Mouse (Mus musculus) brown adipose tissue, adult 24 weeks (tissue): ENCODE results near the gene Mphosph10. TPM values are rescaled to one million over a fixed set of nuclear protein-coding genes. Genes with fewer than 3 reads are reported as not detected.

Source experiments
- H3K27ac ChIP-seq: fragments of 200-500 bp; replicated peaks from 2 replicates; pipeline ENCODE4 v1.5.1; 2012; ENCODE audit warnings: low read depth, mild to moderate bottlenecking, low read length
- H3K4me1 ChIP-seq: fragments of 200-500 bp; 2 replicates; pipeline ENCODE4 v1.6.1; 2012; ENCODE audit warnings: low read length, mixed read lengths; ENCODE audit not compliant: control insufficient read depth, insufficient read depth, insufficient read length
- H3K4me3 ChIP-seq: fragments of 200-500 bp; 2 replicates; pipeline ENCODE4 v1.5.1; 2012; ENCODE audit warnings: low read depth, mild to moderate bottlenecking, low read length, moderate library complexity; ENCODE audit not compliant: insufficient read depth
- polyA plus RNA-seq: library from polyadenylated mRNA; stranded (reverse); fragments of >200 nt; gene quantifications from 2 replicates; pipeline ENCODE4 v1.2.4, GENCODE M21; 2012; ENCODE audit not compliant: missing spikeins, insufficient read depth, insufficient read length

Mphosph10 gene
- polyA plus RNA-seq: 16.9 and 19.6 TPM in 2 replicates

GRCm38 (mm10) chr7:64392122-64392818 is at the start of gene Mphosph10, which contains the start of gene Mcee:
Gene Mphosph10, minus strand, starts transcription at chr7:64392268.
Gene Mcee, plus strand, starts transcription at chr7:64392607.
- Histone ChIP-seq H3K4me3 (peak within 1 kb of the TSS; percentile 77), H3K4me1 (peaks cover 2% of the 10 kb centered on the region; the same call in 1 of the 2 replicates), H3K27ac (peak within 1 kb of the TSS; percentile 70)

- no peaks in the 10 kb centered on the region for H3K4me1 ChIP-seq
- H3K27ac ChIP-seq: no peak overlapping the region
- no peak overlapping the region for H3K4me3 ChIP-seq
Measured at GRCm38 (mm10) chr7:64440519-64440918, 48.5 kb upstream of the Mphosph10 start.

- no peak overlapping the region for H3K27ac ChIP-seq
- H3K4me1 ChIP-seq: no peaks in the 10 kb centered on the region
- H3K4me3 ChIP-seq: no peak overlapping the region
Measured at GRCm38 (mm10) chr7:64439595-64440518, 47.8 kb upstream of the Mphosph10 start.

GRCm38 (mm10) chr7:64424861-64425260 is 32.8 kb upstream of the Mphosph10 start:
- H3K4me3 ChIP-seq: no peak overlapping the region
- H3K27ac ChIP-seq: no peak overlapping the region
- H3K4me1 ChIP-seq: no peaks in the 10 kb centered on the region

- H3K4me3 ChIP-seq: no peak overlapping the region
- no peaks in the 10 kb centered on the region for H3K4me1 ChIP-seq
- no peak overlapping the region for H3K27ac ChIP-seq
Measured at GRCm38 (mm10) chr7:64403989-64404388, 11.9 kb upstream of the Mphosph10 start.

- Histone ChIP-seq H3K4me3 (no peak overlapping the region), H3K4me1 (no peaks in the 10 kb centered on the region), H3K27ac (no peak overlapping the region)
Measured at GRCm38 (mm10) chr7:64402452-64402851, 10.4 kb upstream of the Mphosph10 start.

GRCm38 (mm10) chr7:64400725-64401124 is 8.7 kb upstream of the Mphosph10 start:
- Histone ChIP-seq H3K4me1 (no peaks in the 10 kb centered on the region), H3K4me3 (no peak overlapping the region), H3K27ac (peak overlapping the region; percentile 54)

GRCm38 (mm10) chr7:64392819-64393151 is 717 bp upstream of the Mphosph10 start:
- Histone ChIP-seq H3K4me3 (peak overlapping the region; percentile 77), H3K27ac (peak overlapping the region; percentile 53), H3K4me1 (peaks cover 2% of the 10 kb centered on the region; the same call in 1 of the 2 replicates)

- Histone ChIP-seq H3K4me1 (peaks cover 2% of the 10 kb centered on the region; the same call in 1 of the 2 replicates), H3K27ac (no peak overlapping the region; the same call in 1 of the 2 replicates), H3K4me3 (peak overlapping the region; percentile 77)
Measured at GRCm38 (mm10) chr7:64391479-64391878, 589 bp downstream of the Mphosph10 start.

GRCm38 (mm10) chr7:64373830-64374562 is 18.1 kb downstream of the Mphosph10 start, which contains the start of gene Fan1:
Gene Fan1, minus strand, starts transcription at chr7:64374095.
- Histone ChIP-seq H3K4me1 (peaks cover 5% of the 10 kb centered on the region; the same call in 1 of the 2 replicates), H3K4me3 (peak within 1 kb of the TSS; percentile 85), H3K27ac (peak within 1 kb of the TSS; percentile 86)

- Histone ChIP-seq H3K4me1 (peaks cover 5% of the 10 kb centered on the region; the same call in 1 of the 2 replicates), H3K4me3 (peak overlapping the region; percentile 85), H3K27ac (peak overlapping the region; percentile 86)
Measured at GRCm38 (mm10) chr7:64373147-64373829, 18.8 kb downstream of the Mphosph10 start.

GRCm38 (mm10) chr7:64371940-64372878 is 19.9 kb downstream of the Mphosph10 start:
- H3K4me1 ChIP-seq: peaks cover 5% of the 10 kb centered on the region; the same call in 1 of the 2 replicates
- no peak overlapping the region for H3K27ac ChIP-seq
- no peak overlapping the region for H3K4me3 ChIP-seq

- peak overlapping the region; percentile 68 for H3K27ac ChIP-seq
- H3K4me1 ChIP-seq: peaks cover 5% of the 10 kb centered on the region; the same call in 1 of the 2 replicates
- no peak overlapping the region for H3K4me3 ChIP-seq
Measured at GRCm38 (mm10) chr7:64369841-64370240, 22.2 kb downstream of the Mphosph10 start.
